Mouse (Mus musculus): ENCODE data around the gene Zfp768. TPM values are rescaled to one million over a fixed set of nuclear protein-coding genes. Genes with fewer than 3 reads are reported as not detected.

The Zfp768 gene
- polyA plus RNA-seq, 1 experiment from 2014 or later: 3.1 TPM

GRCm38 (mm10) chr7:127335604-127336003, 9.8 kb downstream of the Zfp768 start:
- no peak overlapping the region for H3K4me2 ChIP-seq
- no peaks in the 10 kb centered on the region for H3K36me3 ChIP-seq
- no peaks in the 10 kb centered on the region for H3K27me3 ChIP-seq
- H3K9me3 ChIP-seq (replicated peaks): no peaks in the 10 kb centered on the region
- ATAC-seq (ENCODE audit: low read depth) (no peak), DNase-seq (no peak)
- H3K27ac ChIP-seq: no peak overlapping the region
- no peak overlapping the region for H3K4me3 ChIP-seq (replicated peaks)
- H3K9ac ChIP-seq: no peak overlapping the region
- H3K4me1 ChIP-seq (replicated peaks): no peaks in the 10 kb centered on the region
- WGBS (ENCODE audit: insufficient replicate concordance): 70% methylated on average over 4 of the region's 4 CpGs

GRCm38 (mm10) chr7:127333240-127333639, 12.1 kb downstream of the Zfp768 start:
- Histone ChIP-seq H3K4me3 (replicated peaks) (no peak overlapping the region), H3K9ac (no peak overlapping the region), H3K4me1 (replicated peaks) (no peaks in the 10 kb centered on the region), H3K36me3 (no peaks in the 10 kb centered on the region), H3K4me2 (no peak overlapping the region), H3K27ac (no peak overlapping the region), H3K9me3 (replicated peaks) (no peaks in the 10 kb centered on the region), H3K27me3 (no peaks in the 10 kb centered on the region)
- DNase-seq (no peak), ATAC-seq (ENCODE audit: low read depth) (no peak)
- 75% methylated on average over 6 of the region's 6 CpGs for WGBS (ENCODE audit: insufficient replicate concordance)

- no peaks in the 10 kb centered on the region for H3K36me3 ChIP-seq
- no peak overlapping the region for H3K27ac ChIP-seq
- H3K9ac ChIP-seq: no peak overlapping the region
- H3K4me1 ChIP-seq (replicated peaks): no peaks in the 10 kb centered on the region
- no peak overlapping the region for H3K4me2 ChIP-seq
- no peak for DNase-seq
- H3K4me3 ChIP-seq (replicated peaks): no peak overlapping the region
- H3K9me3 ChIP-seq (replicated peaks): no peaks in the 10 kb centered on the region
- ATAC-seq (ENCODE audit: low read depth): no peak
- WGBS (ENCODE audit: insufficient replicate concordance): 67% methylated on average over 2 of the region's 2 CpGs
- H3K27me3 ChIP-seq: no peaks in the 10 kb centered on the region
These were observed 18.7 kb downstream of the Zfp768 start for GRCm38 (mm10) chr7:127326685-127327084.

- no peak overlapping the region for H3K9ac ChIP-seq
- ATAC-seq (ENCODE audit: low read depth) (no peak), DNase-seq (no peak)
- H3K4me2 ChIP-seq: no peak overlapping the region
- H3K36me3 ChIP-seq: no peaks in the 10 kb centered on the region
- no peak overlapping the region for H3K27ac ChIP-seq
- no peak overlapping the region for H3K4me3 ChIP-seq (replicated peaks)
- H3K4me1 ChIP-seq (replicated peaks): no peaks in the 10 kb centered on the region
- no peaks in the 10 kb centered on the region for H3K27me3 ChIP-seq
- WGBS (ENCODE audit: insufficient replicate concordance): 78% methylated on average over 8 of the region's 8 CpGs
- no peaks in the 10 kb centered on the region for H3K9me3 ChIP-seq (replicated peaks)
These were observed 19.8 kb downstream of the Zfp768 start for GRCm38 (mm10) chr7:127325550-127325949.

- 79% methylated on average over 7 of the region's 7 CpGs for WGBS (ENCODE audit: insufficient replicate concordance)
- no peaks in the 10 kb centered on the region for H3K36me3 ChIP-seq
- H3K9me3 ChIP-seq (replicated peaks): no peaks in the 10 kb centered on the region
- H3K27ac ChIP-seq: no peak overlapping the region
- DNase-seq (no peak), ATAC-seq (ENCODE audit: low read depth) (no peak)
- H3K4me1 ChIP-seq (replicated peaks): no peaks in the 10 kb centered on the region
- no peak overlapping the region for H3K4me2 ChIP-seq
- H3K4me3 ChIP-seq (replicated peaks): no peak overlapping the region
- H3K9ac ChIP-seq: no peak overlapping the region
- H3K27me3 ChIP-seq: no peaks in the 10 kb centered on the region
These were observed 20.4 kb downstream of the Zfp768 start for GRCm38 (mm10) chr7:127324944-127325343.

GRCm38 (mm10) chr7:127322085-127322484, 23.3 kb downstream of the Zfp768 start:
- H3K4me1 ChIP-seq (replicated peaks): no peaks in the 10 kb centered on the region
- H3K27ac ChIP-seq: no peak overlapping the region
- H3K4me3 ChIP-seq (replicated peaks): no peak overlapping the region
- no peaks in the 10 kb centered on the region for H3K9me3 ChIP-seq (replicated peaks)
- DNase-seq: no peak
- H3K36me3 ChIP-seq: no peaks in the 10 kb centered on the region
- WGBS (ENCODE audit: insufficient replicate concordance): 37% methylated on average over 5 of the region's 5 CpGs
- H3K4me2 ChIP-seq: no peak overlapping the region
- no peak for ATAC-seq (ENCODE audit: low read depth)
- H3K9ac ChIP-seq: no peak overlapping the region
- no peaks in the 10 kb centered on the region for H3K27me3 ChIP-seq

GRCm38 (mm10) chr7:127321106-127321505, 24.3 kb downstream of the Zfp768 start:
- DNase-seq (no peak), ATAC-seq (ENCODE audit: low read depth) (no peak)
- H3K27ac ChIP-seq: no peak overlapping the region
- no peak overlapping the region for H3K9ac ChIP-seq
- no peak overlapping the region for H3K4me2 ChIP-seq
- no peaks in the 10 kb centered on the region for H3K9me3 ChIP-seq (replicated peaks)
- no peaks in the 10 kb centered on the region for H3K36me3 ChIP-seq
- H3K27me3 ChIP-seq: no peaks in the 10 kb centered on the region
- no peaks in the 10 kb centered on the region for H3K4me1 ChIP-seq (replicated peaks)
- no peak overlapping the region for H3K4me3 ChIP-seq (replicated peaks)
- WGBS (ENCODE audit: insufficient replicate concordance): 47% methylated on average over 4 of the region's 4 CpGs

GRCm38 (mm10) chr7:127313912-127314311, 31.5 kb downstream of the Zfp768 start:
- H3K27ac ChIP-seq: no peak overlapping the region
- no peak overlapping the region for H3K4me2 ChIP-seq
- no peak for DNase-seq
- no peak overlapping the region for H3K9ac ChIP-seq
- H3K4me1 ChIP-seq (replicated peaks): no peaks in the 10 kb centered on the region
- H3K4me3 ChIP-seq (replicated peaks): no peak overlapping the region
- no peak for ATAC-seq (ENCODE audit: low read depth)
- H3K36me3 ChIP-seq: no peaks in the 10 kb centered on the region
- WGBS (ENCODE audit: insufficient replicate concordance): 41% methylated on average over 8 of the region's 8 CpGs
- H3K27me3 ChIP-seq: no peaks in the 10 kb centered on the region
- no peaks in the 10 kb centered on the region for H3K9me3 ChIP-seq (replicated peaks)

- Histone ChIP-seq H3K9ac (no peak overlapping the region; the same call in 1 of the 2 replicates), H3K9me3 (replicated peaks) (no peaks in the 10 kb centered on the region), H3K4me1 (replicated peaks) (no peaks in the 10 kb centered on the region), H3K27ac (no peak overlapping the region), H3K4me3 (replicated peaks) (no peak overlapping the region), H3K4me2 (no peak overlapping the region), H3K27me3 (no peaks in the 10 kb centered on the region), H3K36me3 (no peaks in the 10 kb centered on the region)
- DNase-seq (no peak), ATAC-seq (ENCODE audit: low read depth) (no peak)
- 77% methylated on average over 12 of the region's 12 CpGs for WGBS (ENCODE audit: insufficient replicate concordance)
These were observed 35.4 kb downstream of the Zfp768 start for GRCm38 (mm10) chr7:127309951-127310350.

- DNase-seq (peak; percentile 34), ATAC-seq (ENCODE audit: low read depth) (no peak)
- H3K27me3 ChIP-seq: no peaks in the 10 kb centered on the region
- no peak overlapping the region for H3K27ac ChIP-seq
- no peaks in the 10 kb centered on the region for H3K9me3 ChIP-seq (replicated peaks)
- H3K36me3 ChIP-seq: no peaks in the 10 kb centered on the region
- no peak overlapping the region for H3K9ac ChIP-seq
- no peak overlapping the region for H3K4me2 ChIP-seq
- no peaks in the 10 kb centered on the region for H3K4me1 ChIP-seq (replicated peaks)
- 68% methylated on average over 4 of the region's 4 CpGs for WGBS (ENCODE audit: insufficient replicate concordance)
- no peak overlapping the region for H3K4me3 ChIP-seq (replicated peaks)
These were observed 36.5 kb downstream of the Zfp768 start for GRCm38 (mm10) chr7:127308887-127309286.

GRCm38 (mm10) chr7:127308431-127308830, 37.0 kb downstream of the Zfp768 start:
- ATAC-seq (ENCODE audit: low read depth): peak; percentile 48; the same call in 1 of the 2 replicates
- no peak overlapping the region for H3K9ac ChIP-seq
- H3K9me3 ChIP-seq (replicated peaks): no peaks in the 10 kb centered on the region
- no peak overlapping the region for H3K4me3 ChIP-seq (replicated peaks)
- H3K4me1 ChIP-seq (replicated peaks): no peaks in the 10 kb centered on the region
- H3K4me2 ChIP-seq: no peak overlapping the region
- H3K36me3 ChIP-seq: no peaks in the 10 kb centered on the region
- WGBS (ENCODE audit: insufficient replicate concordance): 71% methylated on average over 2 of the region's 2 CpGs
- no peak overlapping the region for H3K27ac ChIP-seq
- DNase-seq: no peak
- H3K27me3 ChIP-seq: no peaks in the 10 kb centered on the region

GRCm38 (mm10) chr7:127297586-127298193, 47.7 kb downstream of the Zfp768 start:
- ATAC-seq (ENCODE audit: low read depth) (no peak), DNase-seq (no peak)
- Histone ChIP-seq H3K4me2 (0 out of 2 replicates have a peak overlapping the region, but pooled peaks have one; percentile 1), H3K27me3 (no peaks in the 10 kb centered on the region), H3K4me1 (replicated peaks) (peaks cover 13% of the 10 kb centered on the region), H3K9me3 (replicated peaks) (no peaks in the 10 kb centered on the region), H3K4me3 (replicated peaks) (0 out of 2 replicates have a peak overlapping the region, but pooled peaks have one; percentile 4), H3K36me3 (no peaks in the 10 kb centered on the region), H3K9ac (no peak overlapping the region), H3K27ac (no peak overlapping the region)
- 66% methylated on average over 5 of the region's 5 CpGs for WGBS (ENCODE audit: insufficient replicate concordance)
